7 mouse cellular contexts compared by ENCODE assay signal in genomic region chr7:24462388-24463319, GRCm38 (mm10). TPM values are rescaled to one million over a fixed set of nuclear protein-coding genes. Genes with fewer than 3 reads are reported as not detected.
DNase-seq lines count a peak whose midpoint lies in the region; ATAC-seq and TF ChIP-seq lines count a peak whose summit lies in the region.

TSS of gene Plaur (plus strand) at chr7:24462484.

- H3K4me3 ChIP-seq in embryonic facial prominence, embryonic 10.5 days = peak within 1 kb of the TSS; percentile 45
- H3K4me3 ChIP-seq in limb, embryonic 11.5 days (ENCODE audit: low read depth, low read length) = peak within 1 kb of the TSS; percentile 6; the same call in 1 of the 2 replicates
- H3K4me3 ChIP-seq in midbrain, embryonic 11.5 days (ENCODE audit: low read depth, low read length) = no peak within 1 kb of the TSS

- peak within 1 kb of the TSS; percentile 22; the same call in 1 of the 2 replicates for H3K9ac ChIP-seq in limb, embryonic 11.5 days (ENCODE audit: low read length)
- 0 out of 2 replicates have a peak within 1 kb of the TSS, but pooled peaks have one; percentile 1 for H3K9ac ChIP-seq in midbrain, embryonic 11.5 days (ENCODE audit: low read length)

- CTCF ChIA-PET in Patski (lab: Charles Lee) = interaction anchor here (2.2 to 2.3 kb wide), 2 partner anchors 11 to 21 kb away, joined by 8 to 11 read pairs; no protein-coding TSS in a partner anchor

- H3K9me3 ChIP-seq in embryonic facial prominence, embryonic 10.5 days = no peaks in the 10 kb centered on the region
- H3K9me3 ChIP-seq in limb, embryonic 11.5 days (ENCODE audit: control insufficient read depth, low read length) = no peaks in the 10 kb centered on the region
- no peaks in the 10 kb centered on the region for H3K9me3 ChIP-seq in midbrain, embryonic 11.5 days (ENCODE audit: control insufficient read depth, low read length)

- in situ Hi-C loops in Patski (cut with MboI; ENCODE audit: low pct_unique_long_range_greater_than_20kb) = no loop called here

- no peaks in the 10 kb centered on the region for H3K27me3 ChIP-seq in Patski
- H3K27me3 ChIP-seq in embryonic facial prominence, embryonic 10.5 days (replicated peaks; ENCODE audit: low read depth, poor library complexity, severe bottlenecking) = peaks cover 20% of the 10 kb centered on the region
- H3K27me3 ChIP-seq in limb, embryonic 11.5 days (ENCODE audit: control insufficient read depth, insufficient read depth, low read length) = no peaks in the 10 kb centered on the region
- no peaks in the 10 kb centered on the region for H3K27me3 ChIP-seq in midbrain, embryonic 11.5 days (ENCODE audit: control insufficient read depth, insufficient read depth, low read length)

- TF ChIP-seq CTCF in Patski (IDR thresholded peaks at IDR 0.05) = no peak

- H3K4me2 ChIP-seq in limb, embryonic 11.5 days (ENCODE audit: low read depth, severe bottlenecking) = peak within 1 kb of the TSS; percentile 32
- 0 out of 2 replicates have a peak within 1 kb of the TSS, but pooled peaks have one; percentile 23 for H3K4me2 ChIP-seq in midbrain, embryonic 11.5 days

- DNase-seq in Patski (ENCODE audit: low read depth, low spot score) = peak; percentile 42
- peak; percentile 56 for DNase-seq in embryonic facial prominence, embryonic 10.5 days (ENCODE audit: low spot score)
- DNase-seq in heart, postnatal 25 days (ENCODE audit: low spot score) = peak; percentile 29
- peak; percentile 69 for DNase-seq in limb, embryonic 11.5 days (ENCODE audit: low spot score)
- DNase-seq in midbrain, embryonic 11.5 days (ENCODE audit: low spot score, missing footprints) = peak; percentile 89
- DNase-seq in frontal cortex, adult 2 months (ENCODE audit: extremely low spot score in 1 of 2, low spot score in 1 of 2) = no peak
- no peak for DNase-seq in left cerebral cortex, postnatal 4 days

- no peaks in the 10 kb centered on the region for H3K36me3 ChIP-seq in embryonic facial prominence, embryonic 10.5 days (replicated peaks)
- H3K36me3 ChIP-seq in limb, embryonic 11.5 days (ENCODE audit: control insufficient read depth, insufficient read depth, low read length) = no peaks in the 10 kb centered on the region
- no peaks in the 10 kb centered on the region for H3K36me3 ChIP-seq in midbrain, embryonic 11.5 days (ENCODE audit: control insufficient read depth, insufficient read depth, low read length)

- WGBS in embryonic facial prominence, embryonic 10.5 days = 12% methylated on average over 27 of the region's 27 CpGs
- 8% methylated on average over 27 of the region's 27 CpGs for WGBS in limb, embryonic 11.5 days
- WGBS in midbrain, embryonic 11.5 days = 12% methylated on average over 27 of the region's 27 CpGs

- H3K4me1 ChIP-seq in embryonic facial prominence, embryonic 10.5 days = peaks cover 15% of the 10 kb centered on the region
- H3K4me1 ChIP-seq in limb, embryonic 11.5 days (ENCODE audit: control insufficient read depth, insufficient read depth, low read length) = peaks cover 10% of the 10 kb centered on the region
- 0 out of 2 replicates have a peak, but pooled peaks cover 2% of the 10 kb centered on the region for H3K4me1 ChIP-seq in midbrain, embryonic 11.5 days (ENCODE audit: control insufficient read depth, insufficient read depth, low read length)

- ATAC-seq in Patski = peak; percentile 65
- peak; percentile 57; the same call in 1 of the 2 replicates for ATAC-seq in limb, embryonic 11.5 days (ENCODE audit: insufficient number of reproducible peaks, low FRiP score, low TSS enrichment, low read depth)
- peak; percentile 56; the same call in 1 of the 2 replicates for ATAC-seq in midbrain, embryonic 11.5 days (ENCODE audit: low FRiP score)

- intact Hi-C loops in heart, postnatal 25 days (cut with DNase I) = no loop called here
- intact Hi-C loops in left cerebral cortex, postnatal 4 days (cut with DNase I) = no loop called here

- peak within 1 kb of the TSS; percentile 44 for H3K27ac ChIP-seq in embryonic facial prominence, embryonic 10.5 days (replicated peaks)
- no peak within 1 kb of the TSS for H3K27ac ChIP-seq in limb, embryonic 11.5 days (replicated peaks; ENCODE audit: low read depth, low read length)
- H3K27ac ChIP-seq in midbrain, embryonic 11.5 days (ENCODE audit: low read depth, low read length) = no peak within 1 kb of the TSS

- POLR2A ChIA-PET in Patski (lab: Charles Lee) = interaction anchor here (1.0 to 1.5 kb wide), 2 partner anchors 12 to 51 kb away, joined by 3 to 7 read pairs; no protein-coding TSS in a partner anchor

RNA-seq across cellular contexts. Expression of gene Plaur, which starts in this region (rescaled TPM):
- polyA plus RNA-seq in Patski (2021) = 87.9 TPM
- 1.7 TPM in 2 replicates for polyA plus RNA-seq in embryonic facial prominence, embryonic 10.5 days (2016; fragmentation: Nextera tagmentation; extraction: Ambion mirVana)
- 1 to 10 TPM; 2.1 to 2.2 TPM for total RNA-seq in heart, postnatal 25 days (2021)
- 2.1 and 2.3 TPM in 2 replicates for polyA plus RNA-seq in limb, embryonic 11.5 days (2014; fragmentation: Nextera tagmentation; extraction: Ambion mirVana)
- 0.86 and 1.4 TPM in 2 replicates for polyA plus RNA-seq in midbrain, embryonic 11.5 days (2014; fragmentation: Nextera tagmentation; extraction: Ambion mirVana)
- 1.1 and 1.8 TPM in 2 replicates for polyA plus RNA-seq in frontal cortex, adult 2 months (2012; rRNA removed)
- 1 to 10 TPM; 1.0 to 1.2 TPM for total RNA-seq in left cerebral cortex, postnatal 4 days (2021)

Comparison
In these comparisons a context has a peak if more than half of its experiments do, and no peak if none do; other contexts are left out.
1. RNA of gene Plaur (polyA plus RNA-seq): 87.9 TPM in Patski (single experiment); 2.1 to 2.3 TPM in limb, embryonic 11.5 days, 1.7 TPM in embryonic facial prominence, embryonic 10.5 days, 0.86 to 1.4 TPM in midbrain, embryonic 11.5 days and 1.1 to 1.8 TPM in frontal cortex, adult 2 months; every median in the first group is over 10 times any median in the second.
2. DNase-seq: peak in Patski (single experiment), embryonic facial prominence, embryonic 10.5 days (single experiment), heart, postnatal 25 days (single experiment), limb, embryonic 11.5 days (single experiment) and midbrain, embryonic 11.5 days (single experiment); none in frontal cortex, adult 2 months (0 of 2) and left cerebral cortex, postnatal 4 days (single experiment).
3. Peak in every context shown above with its lines, with median percentiles within 50 percentile points of each other: ATAC-seq.